ENCODE assay signal across 9 mouse cellular contexts in genomic region chr5:24591796-24592470, GRCm38 (mm10). TPM values are rescaled to one million over a fixed set of nuclear protein-coding genes. Genes with fewer than 3 reads are reported as not detected.
DNase-seq lines count a peak whose midpoint lies in the region; ATAC-seq and TF ChIP-seq lines count a peak whose summit lies in the region.
"Had no signal": no experiment of that assay in that cellular context is flagged by ENCODE, and none has a peak within 500 bp of the region (broad histone marks: within the 10 kb centered on the region; RNA-seq: fewer than 3 reads in every experiment).

No protein-coding gene starts in this region.

- ATAC-seq in hindbrain, embryonic 15.5 days (ENCODE audit: low FRiP score, low read depth), result no peak
- ATAC-seq in hindbrain, embryonic 11.5 days (ENCODE audit: low FRiP score), result no peak
- ATAC-seq in embryonic facial prominence, embryonic 12.5 days (ENCODE audit: insufficient number of reproducible peaks, insufficient read depth, low FRiP score, low TSS enrichment), result no peak
- ATAC-seq in hematopoietic stem cell, adult 5-6 weeks (replicated peaks in 1 of 2; ENCODE audit: insufficient read depth in 1 of 2, low FRiP score in 2 of 2, low TSS enrichment in 1 of 2, low read depth in 1 of 2, poor library complexity in 2 of 2, severe bottlenecking in 2 of 2), result peak; percentile 19 to 29
- no peak for ATAC-seq in liver, embryonic 14.5 days (ENCODE audit: insufficient read depth)
- ATAC-seq: inflammation-experienced regulatory T-cells, adult 6 months had no signal

- 0 out of 2 replicates have a peak overlapping the region, but pooled peaks have one; percentile 6 for H3K9ac ChIP-seq in hindbrain, embryonic 15.5 days
- H3K9ac ChIP-seq in hindbrain, embryonic 11.5 days (ENCODE audit: low read depth, low read length), result no peak overlapping the region
- peak overlapping the region; percentile 5; the same call in 1 of the 2 replicates for H3K9ac ChIP-seq in embryonic facial prominence, embryonic 12.5 days
- no peak overlapping the region for H3K9ac ChIP-seq in liver, embryonic 14.5 days (replicated peaks)

- H3K27ac ChIP-seq in hindbrain, embryonic 15.5 days (replicated peaks), result no peak overlapping the region
- no peak overlapping the region for H3K27ac ChIP-seq in hindbrain, embryonic 11.5 days (ENCODE audit: low read depth, low read length)
- H3K27ac ChIP-seq in embryonic facial prominence, embryonic 12.5 days, result no peak overlapping the region
- H3K27ac ChIP-seq in liver, embryonic 14.5 days, result no peak overlapping the region
- H3K27ac ChIP-seq in cerebellum, adult 2 months (ENCODE audit: insufficient read depth, low read length), result no peak overlapping the region

- no peak for TF ChIP-seq EP300 in liver, embryonic 14.5 days (IDR thresholded peaks at IDR 0.05; ENCODE audit: low read depth)

- H3K4me1 ChIP-seq in hindbrain, embryonic 15.5 days (replicated peaks), result peaks cover 49% of the 10 kb centered on the region
- peaks cover 22% of the 10 kb centered on the region for H3K4me1 ChIP-seq in hindbrain, embryonic 11.5 days (replicated peaks; ENCODE audit: control insufficient read depth, insufficient read depth, low read length)
- peaks cover 23% of the 10 kb centered on the region for H3K4me1 ChIP-seq in embryonic facial prominence, embryonic 12.5 days
- H3K4me1 ChIP-seq in liver, embryonic 14.5 days (replicated peaks; ENCODE audit: control insufficient read depth in 2 of 2, insufficient read depth in 2 of 2, low read length in 1 of 2), result peaks cover 3 to 8% of the 10 kb centered on the region in 2 experiments; a peak in 2 of 4 replicates
- H3K4me1 ChIP-seq in cerebellum, adult 2 months (ENCODE audit: control insufficient read depth, insufficient read depth, low read length), result peaks cover 22% of the 10 kb centered on the region

- no peak for DNase-seq in hindbrain, embryonic 11.5 days (ENCODE audit: low spot score)
- DNase-seq in liver, embryonic 14.5 days (ENCODE audit: low read depth in 3 of 3, low spot score in 3 of 3), result no peak
- no peak for DNase-seq in Muller cell, postnatal 12 days (ENCODE audit: inconsistent ontology term)
- no peak for DNase-seq in ovary, postnatal 36 days (ENCODE audit: low spot score)
- DNase-seq in cerebellum, adult 2 months, result no peak

- H3K4me3 ChIP-seq in hindbrain, embryonic 15.5 days, result no peak overlapping the region
- H3K4me3 ChIP-seq in hindbrain, embryonic 11.5 days (ENCODE audit: low read depth, low read length), result no peak overlapping the region
- H3K4me3 ChIP-seq in embryonic facial prominence, embryonic 12.5 days, result no peak overlapping the region
- H3K4me3 ChIP-seq in liver, embryonic 14.5 days (ENCODE audit: insufficient read depth in 1 of 2, low read depth in 2 of 2, low read length in 2 of 2), result no peak overlapping the region
- no peak overlapping the region for H3K4me3 ChIP-seq in cerebellum, adult 2 months (replicated peaks; ENCODE audit: insufficient read depth, low read depth, low read length)

- H3K27me3 ChIP-seq in hindbrain, embryonic 15.5 days, result no peaks in the 10 kb centered on the region
- H3K27me3 ChIP-seq in hindbrain, embryonic 11.5 days (ENCODE audit: control insufficient read depth, insufficient read depth, low read length), result peaks cover 6% of the 10 kb centered on the region; the same call in 1 of the 2 replicates
- H3K27me3 ChIP-seq in embryonic facial prominence, embryonic 12.5 days, result peaks cover 11% of the 10 kb centered on the region; the same call in 1 of the 2 replicates
- peaks cover 9% of the 10 kb centered on the region for H3K27me3 ChIP-seq in liver, embryonic 14.5 days (ENCODE audit: control insufficient read depth, insufficient read depth, low read length)
- H3K27me3 ChIP-seq in cerebellum, adult 2 months (ENCODE audit: control insufficient read depth, insufficient read depth, low read length), result no peaks in the 10 kb centered on the region

- TF ChIP-seq POLR2A in cerebellum, adult 2 months (IDR thresholded peaks at IDR 0.05; ENCODE audit: borderline replicate concordance, insufficient read depth, low read length), result no peak

- TF ChIP-seq CTCF in liver, embryonic 14.5 days (IDR thresholded peaks at IDR 0.05; ENCODE audit: low read depth), result no peak
- TF ChIP-seq CTCF in cerebellum, adult 2 months (IDR thresholded peaks at IDR 0.05; ENCODE audit: borderline replicate concordance, insufficient read depth, low read depth, low read length), result no peak

- WGBS in hindbrain, embryonic 15.5 days, result 57% methylated on average over 24 of the region's 24 CpGs
- 65% methylated on average over 24 of the region's 24 CpGs for WGBS in hindbrain, embryonic 11.5 days
- WGBS in embryonic facial prominence, embryonic 12.5 days, result 52% methylated on average over 24 of the region's 24 CpGs
- 19% methylated on average over 24 of the region's 24 CpGs for WGBS in liver, embryonic 14.5 days (ENCODE audit: insufficient replicate concordance)
- 69% methylated on average over 24 of the region's 24 CpGs for WGBS in cerebellum, adult 2 months

- no peaks in the 10 kb centered on the region for H3K9me3 ChIP-seq in hindbrain, embryonic 15.5 days
- no peaks in the 10 kb centered on the region for H3K9me3 ChIP-seq in hindbrain, embryonic 11.5 days (ENCODE audit: control insufficient read depth, low read length)
- H3K9me3 ChIP-seq in embryonic facial prominence, embryonic 12.5 days, result no peaks in the 10 kb centered on the region
- H3K9me3 ChIP-seq in liver, embryonic 14.5 days (ENCODE audit: control insufficient read depth, low read length), result no peaks in the 10 kb centered on the region

- H3K36me3 ChIP-seq in hindbrain, embryonic 15.5 days, result peaks cover 40% of the 10 kb centered on the region
- no peaks in the 10 kb centered on the region; the same call in 1 of the 2 replicates for H3K36me3 ChIP-seq in hindbrain, embryonic 11.5 days (ENCODE audit: control insufficient read depth, insufficient read depth, low read length)
- peaks cover 70% of the 10 kb centered on the region for H3K36me3 ChIP-seq in embryonic facial prominence, embryonic 12.5 days
- peaks cover 5% of the 10 kb centered on the region; the same call in 1 of the 2 replicates for H3K36me3 ChIP-seq in liver, embryonic 14.5 days (replicated peaks; ENCODE audit: control insufficient read depth, insufficient read depth, low read depth)

- no peak overlapping the region for H3K4me2 ChIP-seq in hindbrain, embryonic 15.5 days
- H3K4me2 ChIP-seq in hindbrain, embryonic 11.5 days (replicated peaks; ENCODE audit: low read depth, low read length), result no peak overlapping the region
- no peak overlapping the region for H3K4me2 ChIP-seq in embryonic facial prominence, embryonic 12.5 days (replicated peaks)
- H3K4me2 ChIP-seq in liver, embryonic 14.5 days (ENCODE audit: low read depth), result peak overlapping the region; percentile 37

RNA-seq across cellular contexts. Expression of gene Chpf2, which starts 5.4 kb away (rescaled TPM):
- polyA plus RNA-seq in hindbrain, embryonic 15.5 days (2015; fragmentation: Nextera tagmentation; extraction: Ambion mirVana), result 18.7 and 19.0 TPM in 2 replicates
- polyA plus RNA-seq in hindbrain, embryonic 11.5 days (2014; fragmentation: Nextera tagmentation; extraction: Ambion mirVana), result 8.6 and 8.7 TPM in 2 replicates
- 23.0 and 24.4 TPM in 2 replicates for polyA plus RNA-seq in embryonic facial prominence, embryonic 12.5 days (2016; fragmentation: Nextera tagmentation; extraction: Ambion mirVana)
- 12.0 and 15.5 TPM in 2 replicates for total RNA-seq in hematopoietic stem cell, adult 5-6 weeks (2017)
- polyA plus RNA-seq in liver, embryonic 14.5 days (2012; rRNA removed), result 5.6 and 5.9 TPM in 2 replicates
- 5.9 and 6.5 TPM in 2 replicates for polyA plus RNA-seq in liver, embryonic 14.5 days (2014; fragmentation: Nextera tagmentation; extraction: Ambion mirVana)
- polyA plus RNA-seq in cerebellum, adult 2 months (2012; rRNA removed), result 46.3 and 48.9 TPM in 2 replicates

RNA-seq across cellular contexts. Expression of gene Abcf2, which starts 14.7 kb away (rescaled TPM):
- 78.7 and 82.1 TPM in 2 replicates for polyA plus RNA-seq in hindbrain, embryonic 15.5 days (2015; fragmentation: Nextera tagmentation; extraction: Ambion mirVana)
- polyA plus RNA-seq in hindbrain, embryonic 11.5 days (2014; fragmentation: Nextera tagmentation; extraction: Ambion mirVana), result 121 and 136 TPM in 2 replicates
- 126 and 128 TPM in 2 replicates for polyA plus RNA-seq in embryonic facial prominence, embryonic 12.5 days (2016; fragmentation: Nextera tagmentation; extraction: Ambion mirVana)
- 75.0 and 89.8 TPM in 2 replicates for total RNA-seq in hematopoietic stem cell, adult 5-6 weeks (2017)
- 29.2 and 33.6 TPM in 2 replicates for polyA plus RNA-seq in liver, embryonic 14.5 days (2012; rRNA removed)
- polyA plus RNA-seq in liver, embryonic 14.5 days (2014; fragmentation: Nextera tagmentation; extraction: Ambion mirVana), result 50.9 and 53.5 TPM in 2 replicates
- polyA plus RNA-seq in cerebellum, adult 2 months (2012; rRNA removed), result 101 TPM in 2 replicates

RNA-seq across cellular contexts. Expression of gene Smarcd3, which starts 32.3 kb away (rescaled TPM):
- polyA plus RNA-seq in hindbrain, embryonic 15.5 days (2015; fragmentation: Nextera tagmentation; extraction: Ambion mirVana), result 134 and 138 TPM in 2 replicates
- polyA plus RNA-seq in hindbrain, embryonic 11.5 days (2014; fragmentation: Nextera tagmentation; extraction: Ambion mirVana), result 42.3 and 45.9 TPM in 2 replicates
- polyA plus RNA-seq in embryonic facial prominence, embryonic 12.5 days (2016; fragmentation: Nextera tagmentation; extraction: Ambion mirVana), result 73.5 and 74.7 TPM in 2 replicates
- total RNA-seq in hematopoietic stem cell, adult 5-6 weeks (2017), result 0.40 and 0.94 TPM in 2 replicates
- 1.1 and 1.5 TPM in 2 replicates for polyA plus RNA-seq in liver, embryonic 14.5 days (2012; rRNA removed)
- polyA plus RNA-seq in liver, embryonic 14.5 days (2014; fragmentation: Nextera tagmentation; extraction: Ambion mirVana), result 0.95 and 1.0 TPM in 2 replicates
- 89.9 and 102 TPM in 2 replicates for polyA plus RNA-seq in cerebellum, adult 2 months (2012; rRNA removed)

RNA-seq across cellular contexts. Expression of gene 4931409K22Rik, which starts 35.3 kb away (rescaled TPM):
- polyA plus RNA-seq in hindbrain, embryonic 15.5 days (2015; fragmentation: Nextera tagmentation; extraction: Ambion mirVana), result 0.10 and 0.18 TPM in 2 replicates
- polyA plus RNA-seq in hindbrain, embryonic 11.5 days (2014; fragmentation: Nextera tagmentation; extraction: Ambion mirVana), result 0.14 TPM in 1 of 2 replicates, not detected in the other
- polyA plus RNA-seq in embryonic facial prominence, embryonic 12.5 days (2016; fragmentation: Nextera tagmentation; extraction: Ambion mirVana), result 0.10 TPM in 1 of 2 replicates, not detected in the other
- not detected in 2 replicates for total RNA-seq in hematopoietic stem cell, adult 5-6 weeks (2017)
- polyA plus RNA-seq in liver, embryonic 14.5 days (2012; rRNA removed), result 0.03 TPM in 1 of 2 replicates, not detected in the other
- not detected in 2 replicates for polyA plus RNA-seq in liver, embryonic 14.5 days (2014; fragmentation: Nextera tagmentation; extraction: Ambion mirVana)
- not detected in 2 replicates for polyA plus RNA-seq in cerebellum, adult 2 months (2012; rRNA removed)
- polyA plus RNA-seq: inflammation-experienced regulatory T-cells, adult 6 months had no signal

RNA-seq across cellular contexts. Expression of gene Asb10, which starts 51.2 kb away (rescaled TPM):
- polyA plus RNA-seq in hindbrain, embryonic 15.5 days (2015; fragmentation: Nextera tagmentation; extraction: Ambion mirVana), result 0.14 and 0.26 TPM in 2 replicates
- polyA plus RNA-seq in hindbrain, embryonic 11.5 days (2014; fragmentation: Nextera tagmentation; extraction: Ambion mirVana), result 0.20 and 0.33 TPM in 2 replicates
- polyA plus RNA-seq in embryonic facial prominence, embryonic 12.5 days (2016; fragmentation: Nextera tagmentation; extraction: Ambion mirVana), result 0.33 and 1.1 TPM in 2 replicates
- not detected in 2 replicates for total RNA-seq in hematopoietic stem cell, adult 5-6 weeks (2017)
- 0.08 and 0.13 TPM in 2 replicates for polyA plus RNA-seq in liver, embryonic 14.5 days (2012; rRNA removed)
- polyA plus RNA-seq in liver, embryonic 14.5 days (2014; fragmentation: Nextera tagmentation; extraction: Ambion mirVana), result not detected in 2 replicates
- polyA plus RNA-seq in cerebellum, adult 2 months (2012; rRNA removed), result 0.18 and 0.21 TPM in 2 replicates
- polyA plus RNA-seq: inflammation-experienced regulatory T-cells, adult 6 months had no signal

Comparison
In these comparisons a context has a peak if more than half of its experiments do, and no peak if none do; other contexts are left out.
1. H3K9ac ChIP-seq: peak in hindbrain, embryonic 15.5 days (single experiment) and embryonic facial prominence, embryonic 12.5 days (single experiment); none in hindbrain, embryonic 11.5 days (single experiment) and liver, embryonic 14.5 days (single experiment).
2. ATAC-seq: peak in hematopoietic stem cell, adult 5-6 weeks (2 of 2); none in hindbrain, embryonic 15.5 days (single experiment), hindbrain, embryonic 11.5 days (single experiment), embryonic facial prominence, embryonic 12.5 days (single experiment) and liver, embryonic 14.5 days (single experiment).
3. RNA of gene Smarcd3, which starts 32.3 kb away (polyA plus RNA-seq): 134 to 138 TPM in hindbrain, embryonic 15.5 days, 89.9 to 102 TPM in cerebellum, adult 2 months, 73.5 to 74.7 TPM in embryonic facial prominence, embryonic 12.5 days and 42.3 to 45.9 TPM in hindbrain, embryonic 11.5 days; 0.95 to 1.5 TPM in liver, embryonic 14.5 days; every median in the first group is over 10 times any median in the second.